Comparison of ENCODE assay signal across 16 mouse cellular contexts in genomic region chr6:83796686-83797085, GRCm38 (mm10). TPM values are rescaled to one million over a fixed set of nuclear protein-coding genes. Genes with fewer than 3 reads are reported as not detected.
DNase-seq lines count a peak whose midpoint lies in the region; ATAC-seq and TF ChIP-seq lines count a peak whose summit lies in the region.
"Had no signal": no experiment of that assay in that cellular context is flagged by ENCODE, and none has a peak within 500 bp of the region (broad histone marks: within the 10 kb centered on the region; RNA-seq: fewer than 3 reads in every experiment).

No protein-coding gene starts in this region.

- H3K4me1 ChIP-seq in MEL (ENCODE audit: control insufficient read depth in 1 of 2, insufficient read depth in 2 of 2, low read length in 2 of 2) = peaks cover 3 to 9% of the 10 kb centered on the region in 2 experiments
- H3K4me1 ChIP-seq in intestine, postnatal 0 days (replicated peaks; ENCODE audit: control insufficient read depth, insufficient read depth, low read length) = no peaks in the 10 kb centered on the region

- TF ChIP-seq POLR2A in MEL (IDR thresholded peaks at IDR 0.05; ENCODE audit: control insufficient read depth in 1 of 2, insufficient read depth in 1 of 2, low read depth in 1 of 2, low read length in 2 of 2, poor library complexity in 1 of 2) = no peak
- TF ChIP-seq POLR2A in myocyte (IDR thresholded peaks at IDR 0.05; ENCODE audit: insufficient read length, low read depth) = no peak

- peak; percentile 39 for TF ChIP-seq CTCF in layer of hippocampus, adult 2 months (conservative IDR thresholded peaks at IDR 0.05)
- no peak for TF ChIP-seq CTCF in MEL (IDR thresholded peaks at IDR 0.05 in 2 of 3, conservative IDR thresholded peaks at IDR 0.05 in 1 of 3; ENCODE audit: control insufficient read depth in 1 of 3, insufficient read depth in 1 of 3, low read depth in 2 of 3, low read length in 3 of 3, poor library complexity in 1 of 3, severe bottlenecking in 1 of 3)
- peak; percentile 52 for TF ChIP-seq CTCF in intestine, postnatal 0 days (IDR thresholded peaks at IDR 0.05; ENCODE audit: low read depth)

- 17% methylated on average over 3 of the region's 3 CpGs for WGBS in intestine, postnatal 0 days

- no peak for TF ChIP-seq EP300 in MEL (IDR thresholded peaks at IDR 0.05; ENCODE audit: low read depth in 1 of 2, low read length in 2 of 2)

- no peak overlapping the region for H3K27ac ChIP-seq in layer of hippocampus, adult 2 months
- no peak overlapping the region for H3K27ac ChIP-seq in MEL (ENCODE audit: control insufficient read depth, low read depth, low read length)
- H3K27ac ChIP-seq in intestine, postnatal 0 days (ENCODE audit: low read depth, low read length) = no peak overlapping the region
- H3K27ac ChIP-seq: liver, embryonic 14.5 days had no signal

- ATAC-seq in intestine, postnatal 0 days = no peak

- no peaks in the 10 kb centered on the region for H3K9me3 ChIP-seq in MEL (replicated peaks; ENCODE audit: insufficient read depth, low read length)
- no peaks in the 10 kb centered on the region for H3K9me3 ChIP-seq in intestine, postnatal 0 days (ENCODE audit: control insufficient read depth)

- no peak overlapping the region for H3K9ac ChIP-seq in MEL (ENCODE audit: control insufficient read depth, low read depth, low read length, poor library complexity, severe bottlenecking)
- H3K9ac ChIP-seq in intestine, postnatal 0 days (ENCODE audit: low read depth, low read length) = no peak overlapping the region
- H3K9ac ChIP-seq: liver, embryonic 14.5 days had no signal

- no peaks in the 10 kb centered on the region; the same call in 1 of the 2 replicates for H3K79me2 ChIP-seq in MEL (ENCODE audit: control insufficient read depth, insufficient read depth, low read length, poor library complexity)
- H3K79me2 ChIP-seq in myocyte (ENCODE audit: control insufficient read depth, insufficient read depth) = peaks cover 3% of the 10 kb centered on the region

- H3K4me2 ChIP-seq in intestine, postnatal 0 days (replicated peaks; ENCODE audit: low read depth) = peak overlapping the region; percentile 70; the same call in 1 of the 2 replicates
- peak overlapping the region; percentile 4 for H3K4me2 ChIP-seq in myocyte (ENCODE audit: low read depth)

- no peak for TF ChIP-seq RAD21 in MEL (IDR thresholded peaks at IDR 0.05; ENCODE audit: low read depth, low read length)

- peaks cover 0 to 5% of the 10 kb centered on the region in 2 experiments; a peak in 2 of 4 replicates for H3K36me3 ChIP-seq in MEL (ENCODE audit: control insufficient read depth in 1 of 2, insufficient read depth in 2 of 2, low read length in 2 of 2)
- H3K36me3 ChIP-seq in intestine, postnatal 0 days (ENCODE audit: control insufficient read depth, insufficient read depth) = peaks cover 42% of the 10 kb centered on the region
- peaks cover 6% of the 10 kb centered on the region for H3K36me3 ChIP-seq in myocyte (ENCODE audit: control insufficient read depth, insufficient read depth)

- no peak overlapping the region for H3ac ChIP-seq in myocyte (ENCODE audit: control insufficient read depth, insufficient read length)

- H3K4me3 ChIP-seq in layer of hippocampus, adult 2 months = no peak overlapping the region
- H3K4me3 ChIP-seq in MEL (ENCODE audit: control insufficient read depth in 1 of 2, insufficient read depth in 1 of 2, low read depth in 2 of 2, low read length in 2 of 2) (no peak overlapping the region), myocyte (no peak overlapping the region)
- H3K4me3 ChIP-seq in intestine, postnatal 0 days (ENCODE audit: low read depth, low read length) = no peak overlapping the region
- H3K4me3 ChIP-seq: erythroblast, embryonic 14.5 days had no signal

- no peak for DNase-seq in layer of hippocampus, adult 2 months (ENCODE audit: low spot score in 2 of 2)
- DNase-seq in layer of hippocampus, postnatal 25 days (ENCODE audit: extremely low spot score in 1 of 2, low spot score in 1 of 2) = no peak
- no peak for DNase-seq in MEL (ENCODE audit: low read depth, low spot score)
- DNase-seq in gastrocnemius, adult 8-10 months (ENCODE audit: low spot score in 2 of 2) = no peak
- DNase-seq in layer of hippocampus, adult 9-10 months (ENCODE audit: low spot score) = no peak
- DNase-seq: cerebellum, adult 11-12 months; gastrocnemius, postnatal 25 days; heart, postnatal 4 days; thymus, adult 2 months had no signal

- no peaks in the 10 kb centered on the region for H3K27me3 ChIP-seq in MEL (ENCODE audit: control insufficient read depth in 1 of 2, insufficient read depth in 2 of 2, low read length in 2 of 2)
- H3K27me3 ChIP-seq in intestine, postnatal 0 days (replicated peaks; ENCODE audit: control insufficient read depth, insufficient read depth, low read length) = no peaks in the 10 kb centered on the region
- H3K27me3 ChIP-seq in myocyte (ENCODE audit: control insufficient read depth, insufficient read depth, insufficient read length) = no peaks in the 10 kb centered on the region

TF ChIP-seq in MEL, 35 proteins besides CTCF, POLR2A, EP300 and RAD21:
- TF ChIP-seq E2F4 (IDR thresholded peaks at IDR 0.05; ENCODE audit: borderline replicate concordance, low read depth, low read length) = no peak
- TF ChIP-seq ZNF384 (IDR thresholded peaks at IDR 0.05; ENCODE audit: low read depth, low read length) = 0 out of 2 replicates have a peak, but pooled peaks have one; percentile 22

TF ChIP-seq in myocyte, 11 proteins besides CTCF, POLR2A, EP300 and RAD21:
- TF ChIP-seq USF1 (IDR thresholded peaks at IDR 0.05; ENCODE audit: low read depth) = no peak
- no peak for TF ChIP-seq E2F4 (IDR thresholded peaks at IDR 0.05; ENCODE audit: insufficient read depth)
- TF ChIP-seq MYOD1 (IDR thresholded peaks at IDR 0.05; ENCODE audit: control insufficient read depth in 1 of 3, insufficient read length in 2 of 3, low read depth in 2 of 3) = no peak
- no peak for TF ChIP-seq MYOG (IDR thresholded peaks at IDR 0.05; ENCODE audit: control insufficient read depth in 1 of 3, insufficient read depth in 1 of 3, insufficient read length in 2 of 3, low read depth in 2 of 3)
- TF ChIP-seq POLR2AphosphoS2 (IDR thresholded peaks at IDR 0.05; ENCODE audit: insufficient read length, low read depth) = no peak
- no peak for TF ChIP-seq MAX (IDR thresholded peaks at IDR 0.05; ENCODE audit: low read depth)
- no peak for TF ChIP-seq REST (IDR thresholded peaks at IDR 0.05; ENCODE audit: insufficient read depth, insufficient read length)
- TF ChIP-seq CEBPB (IDR thresholded peaks at IDR 0.05; ENCODE audit: insufficient read depth, poor library complexity, severe bottlenecking) = no peak
- no peak for TF ChIP-seq TCF3 (IDR thresholded peaks at IDR 0.05; ENCODE audit: insufficient read length, low read depth)
- no peak for TF ChIP-seq TCF12 (IDR thresholded peaks at IDR 0.05; ENCODE audit: insufficient read depth, poor library complexity, severe bottlenecking)
- no peak for TF ChIP-seq SRF (IDR thresholded peaks at IDR 0.05; ENCODE audit: control insufficient read depth, insufficient read length, low read depth)

RNA-seq across cellular contexts. Expression of gene Nagk, which starts 1.9 kb away (rescaled TPM):
- total RNA-seq in layer of hippocampus, adult 2 months (2021) = 10 to 100 TPM; 47.6 to 51.0 TPM
- 10 to 100 TPM; 45.1 to 45.9 TPM for total RNA-seq in layer of hippocampus, postnatal 25 days (2021)
- total RNA-seq in MEL (2012; rRNA removed) = 3.6 and 5.0 TPM in 2 replicates
- polyA plus RNA-seq in MEL (2012; ENCODE audit: insufficient read depth in 1 of 2, insufficient read length in 2 of 2, low read depth in 1 of 2, low replicate concordance in 2 of 2, missing spikeins in 1 of 2) (1 to 10 TPM in 1 of 2 experiments, not detected in 1; 6.3 TPM), myocyte (2012; fragmentation: generic; extraction: Trizol) (42.9 TPM)
- polyA plus RNA-seq in intestine, postnatal 0 days (2015; fragmentation: Nextera tagmentation; extraction: Ambion mirVana) = 116 and 134 TPM in 2 replicates
- 1 to 10 TPM; 6.2 to 7.6 (median 7.1) TPM for total RNA-seq in gastrocnemius, adult 8-10 months (2022)

RNA-seq across cellular contexts. Expression of gene Tex261, which starts 21.1 kb away (rescaled TPM):
- total RNA-seq in layer of hippocampus, adult 2 months (2021) = 10 to 100 TPM; 51.8 to 55.3 TPM
- 10 to 100 TPM; 50.3 to 59.0 TPM for total RNA-seq in layer of hippocampus, postnatal 25 days (2021)
- 51.1 and 56.2 TPM in 2 replicates for total RNA-seq in MEL (2012; rRNA removed)
- polyA plus RNA-seq in MEL (2012; ENCODE audit: insufficient read depth in 1 of 2, insufficient read length in 2 of 2, low read depth in 1 of 2, low replicate concordance in 2 of 2, missing spikeins in 1 of 2) (100 to 1,000 TPM in 1 of 2 experiments, not detected in 1; 104 TPM), myocyte (2012; fragmentation: generic; extraction: Trizol) (70.7 TPM)
- 107 and 111 TPM in 2 replicates for polyA plus RNA-seq in intestine, postnatal 0 days (2015; fragmentation: Nextera tagmentation; extraction: Ambion mirVana)
- 10 to 100 TPM; 46.9 to 56.0 (median 53.8) TPM for total RNA-seq in gastrocnemius, adult 8-10 months (2022)

RNA-seq across cellular contexts. Expression of gene Ankrd53, which starts 34.2 kb away (rescaled TPM):
- total RNA-seq in layer of hippocampus, adult 2 months (2021) = not detected
- not detected for total RNA-seq in layer of hippocampus, postnatal 25 days (2021)
- not detected in 2 replicates for total RNA-seq in MEL (2012; rRNA removed)
- polyA plus RNA-seq in MEL (2012; ENCODE audit: insufficient read depth in 1 of 2, insufficient read length in 2 of 2, low read depth in 1 of 2, low replicate concordance in 2 of 2, missing spikeins in 1 of 2) (under 1 TPM in 1 of 2 experiments, not detected in 1; 0.67 TPM), myocyte (2012; fragmentation: generic; extraction: Trizol) (0.05 TPM)
- not detected in 2 replicates for polyA plus RNA-seq in intestine, postnatal 0 days (2015; fragmentation: Nextera tagmentation; extraction: Ambion mirVana)
- total RNA-seq in gastrocnemius, adult 8-10 months (2022) = not detected
- total RNA-seq: gastrocnemius, postnatal 25 days; heart, postnatal 4 days; layer of hippocampus, adult 8-10 months; left cerebral cortex, postnatal 36 days had no signal
- polyA plus RNA-seq: erythroblast, embryonic 14.5 days; heart, embryonic 11.5 days had no signal

RNA-seq across cellular contexts. Expression of gene Paip2b, which starts 34.9 kb away (rescaled TPM):
- total RNA-seq in layer of hippocampus, adult 2 months (2021) = 10 to 100 TPM; 48.6 to 48.9 TPM
- total RNA-seq in layer of hippocampus, postnatal 25 days (2021) = 10 to 100 TPM; 41.1 to 45.5 TPM
- total RNA-seq in MEL (2012; rRNA removed) = 16.0 and 21.0 TPM in 2 replicates
- polyA plus RNA-seq in MEL (2012; ENCODE audit: insufficient read depth in 1 of 2, insufficient read length in 2 of 2, low read depth in 1 of 2, low replicate concordance in 2 of 2, missing spikeins in 1 of 2) = 10 to 100 TPM in 1 of 2 experiments, not detected in 1; 18.4 TPM
- 5.6 and 6.0 TPM in 2 replicates for polyA plus RNA-seq in intestine, postnatal 0 days (2015; fragmentation: Nextera tagmentation; extraction: Ambion mirVana)
- 14.4 TPM for polyA plus RNA-seq in myocyte (2012; fragmentation: generic; extraction: Trizol)
- total RNA-seq in gastrocnemius, adult 8-10 months (2022) = 100 to 1,000 TPM in 1 of 4 experiments, 10 to 100 TPM in 3; 87.8 to 128 (median 93.8) TPM

RNA-seq across cellular contexts. Expression of gene Atp6v1b1, which starts 53.9 kb away (rescaled TPM):
- total RNA-seq in layer of hippocampus, adult 2 months (2021) = under 1 TPM; 0.31 to 0.42 TPM
- under 1 TPM in 1 of 2 experiments, not detected in 1; 0.30 TPM for total RNA-seq in layer of hippocampus, postnatal 25 days (2021)
- total RNA-seq in MEL (2012; rRNA removed) = not detected in 2 replicates
- polyA plus RNA-seq in MEL (2012; ENCODE audit: insufficient read depth in 1 of 2, insufficient read length in 2 of 2, low read depth in 1 of 2, low replicate concordance in 2 of 2, missing spikeins in 1 of 2) = under 1 TPM in 1 of 2 experiments, not detected in 1; 0.08 TPM
- polyA plus RNA-seq in intestine, postnatal 0 days (2015; fragmentation: Nextera tagmentation; extraction: Ambion mirVana) = not detected in 2 replicates
- not detected for polyA plus RNA-seq in myocyte (2012; fragmentation: generic; extraction: Trizol)
- total RNA-seq in gastrocnemius, adult 8-10 months (2022) = not detected
- total RNA-seq: gastrocnemius, postnatal 25 days; heart, postnatal 4 days; left cerebral cortex, postnatal 36 days had no signal
- polyA plus RNA-seq: erythroblast, embryonic 14.5 days; heart, embryonic 11.5 days had no signal

Comparison
In these comparisons a context has a peak if more than half of its experiments do, and no peak if none do; other contexts are left out.
1. CTCF ChIP-seq: peak in layer of hippocampus, adult 2 months (single experiment) and intestine, postnatal 0 days (single experiment); none in MEL (0 of 3).